Mouse (Mus musculus) ES-E14 (cell line): ENCODE data around the gene Stac2.

Experiments used
- CHD2 ChIP-seq: IDR thresholded peaks from 2 replicates; pipeline ENCODE4 v1.6.1; 2014; ENCODE audit warnings: mild to moderate bottlenecking, low read depth, low read length, inconsistent platforms
- ZC3H11A ChIP-seq: IDR thresholded peaks from 2 replicates; pipeline ENCODE4 v1.6.1; 2012; ENCODE audit warnings: low read depth, mild to moderate bottlenecking, inconsistent platforms, low read length, borderline replicate concordance

GRCm38 (mm10) chr11:98059662-98060061, 6.4 kb upstream of the Stac2 start:
- TF ChIP-seq ZC3H11A, result no peak
- no peak for TF ChIP-seq CHD2
